ENCODE assay signal across 16 mouse cellular contexts in the genomic region with DNA sequence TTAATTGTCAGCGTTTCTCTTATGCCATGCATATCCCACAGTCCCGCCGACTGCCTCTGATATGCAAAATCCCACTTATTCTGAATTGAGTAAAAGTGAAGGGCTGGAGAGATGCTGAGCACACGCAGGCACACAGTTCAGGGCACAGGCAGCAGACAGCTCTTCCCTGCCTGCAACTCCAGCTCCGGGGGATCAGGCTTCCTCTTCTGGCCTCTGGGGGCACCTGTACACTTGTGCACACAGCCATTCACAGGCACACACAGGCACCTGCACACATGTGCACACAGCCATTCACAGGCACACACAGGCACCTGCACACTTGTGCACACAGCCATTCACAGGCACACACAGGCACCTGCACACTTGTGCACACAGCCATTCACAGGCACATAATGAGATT.
DNase-seq lines count a peak whose midpoint lies in the region; ATAC-seq and TF ChIP-seq lines count a peak whose summit lies in the region.
"Had no signal": no experiment of that assay in that cellular context is flagged by ENCODE, and none has a peak within 500 bp of the region (broad histone marks: within the 10 kb centered on the region; RNA-seq: fewer than 3 reads in every experiment).

No protein-coding gene starts in this region.

- 45% methylated on average over 5 of the region's 5 CpGs for whole genome bisulfite sequencing in hindbrain, embryonic 11.5 days
- WGBS in midbrain, embryonic 13.5 days = 16% methylated on average over 5 of the region's 5 CpGs
- WGBS in liver, embryonic 12.5 days (ENCODE audit: insufficient replicate concordance) = 68% methylated on average over 5 of the region's 5 CpGs
- WGBS in kidney, embryonic 16.5 days = 62% methylated on average over 5 of the region's 5 CpGs

- TF ChIP-seq CTCF in brain, embryonic 14.5 days (IDR thresholded peaks at IDR 0.05; ENCODE audit: borderline replicate concordance, extremely low read depth, insufficient read depth, insufficient read length) = peak; percentile 19; the same call in 1 of the 2 replicates

- no peaks in the 10 kb centered on the region for H3K4me1 ChIP-seq in hindbrain, embryonic 11.5 days (replicated peaks; ENCODE audit: control insufficient read depth, insufficient read depth, low read length)
- peaks cover 14% of the 10 kb centered on the region for H3K4me1 ChIP-seq in midbrain, embryonic 13.5 days (replicated peaks)
- no peaks in the 10 kb centered on the region for H3K4me1 ChIP-seq in liver, embryonic 12.5 days
- H3K4me1 ChIP-seq in kidney, embryonic 16.5 days (ENCODE audit: insufficient read depth, low read length) = no peaks in the 10 kb centered on the region
- H3K4me1 ChIP-seq: kidney, embryonic 15.5 days; limb, embryonic 10.5 days; liver, embryonic 15.5 days had no signal

- no peaks in the 10 kb centered on the region for H3K9me3 ChIP-seq in hindbrain, embryonic 11.5 days (ENCODE audit: control insufficient read depth, low read length)
- H3K9me3 ChIP-seq in midbrain, embryonic 13.5 days = no peaks in the 10 kb centered on the region
- H3K9me3 ChIP-seq in liver, embryonic 12.5 days (replicated peaks) = no peaks in the 10 kb centered on the region
- no peaks in the 10 kb centered on the region for H3K9me3 ChIP-seq in kidney, embryonic 16.5 days (ENCODE audit: low read length)
- H3K9me3 ChIP-seq: kidney, embryonic 15.5 days; limb, embryonic 10.5 days had no signal

- no peaks in the 10 kb centered on the region for H3K36me3 ChIP-seq in hindbrain, embryonic 11.5 days (ENCODE audit: control insufficient read depth, insufficient read depth, low read length)
- no peaks in the 10 kb centered on the region for H3K36me3 ChIP-seq in midbrain, embryonic 13.5 days
- no peaks in the 10 kb centered on the region for H3K36me3 ChIP-seq in liver, embryonic 12.5 days
- H3K36me3 ChIP-seq in kidney, embryonic 16.5 days (ENCODE audit: insufficient read depth, low read length) = no peaks in the 10 kb centered on the region
- H3K36me3 ChIP-seq: kidney, embryonic 15.5 days; limb, embryonic 10.5 days; liver, embryonic 15.5 days had no signal

- ATAC-seq in hindbrain, embryonic 11.5 days (ENCODE audit: low FRiP score) = peak; percentile 73
- ATAC-seq in midbrain, embryonic 13.5 days = peak; percentile 71
- ATAC-seq in liver, embryonic 12.5 days = no peak
- no peak for ATAC-seq in kidney, embryonic 16.5 days (ENCODE audit: low FRiP score, low TSS enrichment)
- ATAC-seq: CD4-positive, CD25-positive, alpha-beta regulatory T cell, adult 4 months; inflammation-experienced regulatory T-cells, adult 6 months had no signal

- intact Hi-C loops in heart, postnatal 14 days (cut with DNase I) = no loop called here

- no peak overlapping the region for H3K4me2 ChIP-seq in hindbrain, embryonic 11.5 days (replicated peaks; ENCODE audit: low read depth, low read length)
- peak overlapping the region; percentile 43 for H3K4me2 ChIP-seq in midbrain, embryonic 13.5 days (replicated peaks)
- H3K4me2 ChIP-seq in liver, embryonic 12.5 days = no peak overlapping the region
- no peak overlapping the region for H3K4me2 ChIP-seq in kidney, embryonic 16.5 days (replicated peaks; ENCODE audit: low read depth, low read length)
- H3K4me2 ChIP-seq: kidney, embryonic 15.5 days; liver, embryonic 15.5 days had no signal

- no peak for TF ChIP-seq POLR2A in brain, embryonic 14.5 days (IDR thresholded peaks at IDR 0.05; ENCODE audit: borderline replicate concordance, extremely low read depth, insufficient read depth, insufficient read length, poor library complexity, severe bottlenecking)

- H3K27ac ChIP-seq in hindbrain, embryonic 11.5 days (ENCODE audit: low read depth, low read length) = no peak overlapping the region
- peak overlapping the region; percentile 62; the same call in 1 of the 2 replicates for H3K27ac ChIP-seq in midbrain, embryonic 13.5 days
- no peak overlapping the region for H3K27ac ChIP-seq in liver, embryonic 12.5 days
- no peak overlapping the region for H3K27ac ChIP-seq in kidney, embryonic 16.5 days (ENCODE audit: low read length)
- H3K27ac ChIP-seq: kidney, embryonic 15.5 days; limb, embryonic 10.5 days; liver, embryonic 15.5 days had no signal

- no peak overlapping the region for H3K4me3 ChIP-seq in hindbrain, embryonic 11.5 days (ENCODE audit: low read depth, low read length)
- no peak overlapping the region; the same call in 1 of the 2 replicates for H3K4me3 ChIP-seq in midbrain, embryonic 13.5 days (replicated peaks)
- H3K4me3 ChIP-seq in liver, embryonic 12.5 days = no peak overlapping the region
- H3K4me3 ChIP-seq in kidney, embryonic 16.5 days (ENCODE audit: low read length) = no peak overlapping the region
- H3K4me3 ChIP-seq: kidney, embryonic 15.5 days; limb, embryonic 10.5 days; liver, embryonic 15.5 days had no signal

- H3K27me3 ChIP-seq in hindbrain, embryonic 11.5 days (ENCODE audit: control insufficient read depth, insufficient read depth, low read length) = no peaks in the 10 kb centered on the region
- H3K27me3 ChIP-seq in midbrain, embryonic 13.5 days = 0 out of 2 replicates have a peak, but pooled peaks cover 4% of the 10 kb centered on the region
- H3K27me3 ChIP-seq in liver, embryonic 12.5 days (replicated peaks) = no peaks in the 10 kb centered on the region
- no peaks in the 10 kb centered on the region for H3K27me3 ChIP-seq in kidney, embryonic 16.5 days (ENCODE audit: insufficient read depth, low read length)
- H3K27me3 ChIP-seq: kidney, embryonic 15.5 days; liver, embryonic 15.5 days had no signal

- peak; percentile 21 for DNase-seq in ES-CJ7 (ENCODE audit: low read depth, low spot score)
- DNase-seq in brain, embryonic 14.5 days (ENCODE audit: low read depth) = peak; percentile 72
- DNase-seq in hindbrain, embryonic 11.5 days (ENCODE audit: low spot score) = peak; percentile 13
- DNase-seq in heart, postnatal 14 days = no peak
- no peak for DNase-seq in cerebellum, adult 11-12 months
- DNase-seq: cerebellum, adult 8-10 months; lung, postnatal 36 days; thymus, postnatal 36 days had no signal

- H3K9ac ChIP-seq in hindbrain, embryonic 11.5 days (ENCODE audit: low read depth, low read length) = no peak overlapping the region
- H3K9ac ChIP-seq in midbrain, embryonic 13.5 days (replicated peaks) = no peak overlapping the region
- H3K9ac ChIP-seq in liver, embryonic 12.5 days = no peak overlapping the region
- H3K9ac ChIP-seq in kidney, embryonic 16.5 days (replicated peaks; ENCODE audit: low read length) = no peak overlapping the region
- H3K9ac ChIP-seq: kidney, embryonic 15.5 days; liver, embryonic 15.5 days had no signal

Comparison
In these comparisons a context has a peak if more than half of its experiments do, and no peak if none do; other contexts are left out.
1. DNase-seq: peak in ES-CJ7 (single experiment), brain, embryonic 14.5 days (single experiment) and hindbrain, embryonic 11.5 days (single experiment); none in heart, postnatal 14 days (0 of 2) and cerebellum, adult 11-12 months (single experiment).
2. ATAC-seq: peak in hindbrain, embryonic 11.5 days (single experiment) and midbrain, embryonic 13.5 days (single experiment); none in liver, embryonic 12.5 days (single experiment) and kidney, embryonic 16.5 days (single experiment).